Mouse (Mus musculus) kidney, adult 2 months (tissue): ENCODE measurements around the gene Sav1. TPM values are rescaled to one million over a fixed set of nuclear protein-coding genes. Genes with fewer than 3 reads are reported as not detected.

Source experiments
- DNase-seq: peaks from one replicate; pipeline ENCODE4 v3.0.0; 2021
- H3K27ac ChIP-seq: fragments of 200-500 bp; 2 replicates; pipeline ENCODE4 v1.5.1; 2012; ENCODE audit warnings: low read depth, low read length, control low read depth, inconsistent platforms; ENCODE audit not compliant: insufficient read depth
- H3K27me3 ChIP-seq: fragments of 200-500 bp; replicated peaks from 2 replicates; pipeline ENCODE4 v1.6.1; 2012; ENCODE audit warnings: mild to moderate bottlenecking, moderate library complexity, low read length, inconsistent platforms; ENCODE audit not compliant: control insufficient read depth, insufficient read depth
- H3K36me3 ChIP-seq: fragments of 200-500 bp; 2 replicates; pipeline ENCODE4 v1.6.1; 2012; ENCODE audit warnings: mild to moderate bottlenecking, moderate library complexity, low read length, inconsistent platforms; ENCODE audit not compliant: control insufficient read depth, insufficient read depth
- H3K4me1 ChIP-seq: fragments of 200-500 bp; 2 replicates; pipeline ENCODE4 v1.6.1; 2011; ENCODE audit warnings: low read length; ENCODE audit not compliant: control insufficient read depth, insufficient read depth
- H3K4me3 ChIP-seq: fragments of 200-500 bp; 2 replicates; pipeline ENCODE4 v1.5.1; 2011; ENCODE audit warnings: mild to moderate bottlenecking, low read depth, low read length, control low read depth; ENCODE audit not compliant: insufficient read depth
- CTCF ChIP-seq: fragments of 200-500 bp; conservative IDR thresholded peaks from 2 replicates; pipeline ENCODE4 v1.5.1; 2011; ENCODE audit warnings: low read depth, mild to moderate bottlenecking, control low read depth, low read length, moderate library complexity, mixed read lengths; ENCODE audit not compliant: insufficient read depth, insufficient read length
- POLR2A ChIP-seq: fragments of 200-500 bp; IDR thresholded peaks from one replicate; pipeline ENCODE4 v1.6.1; 2011; ENCODE audit warnings: low read depth, low read length, control low read depth
- WGBS: fragments of 180-500 bp; shearing (Covaris S2); methylation state at CpG from one replicate; pipeline ENCODE4 v1.1.7; 2018; 5-methylcytosine and 5-hydroxymethylcytosine counted together
- polyA plus RNA-seq: library from polyadenylated mRNA; depleted of rRNA; stranded (reverse); fragments of >200 nt; gene quantifications from 2 replicates; pipeline ENCODE4 v1.2.3, GENCODE M21; 2012

Sav1 gene
- polyA plus RNA-seq, 1 experiment, result 22.6 TPM

GRCm38 (mm10) chr12:69963141-69963540 lies 23.7 kb downstream of the Sav1 start:
- H3K27ac ChIP-seq, result no peak overlapping the region

DNA sequence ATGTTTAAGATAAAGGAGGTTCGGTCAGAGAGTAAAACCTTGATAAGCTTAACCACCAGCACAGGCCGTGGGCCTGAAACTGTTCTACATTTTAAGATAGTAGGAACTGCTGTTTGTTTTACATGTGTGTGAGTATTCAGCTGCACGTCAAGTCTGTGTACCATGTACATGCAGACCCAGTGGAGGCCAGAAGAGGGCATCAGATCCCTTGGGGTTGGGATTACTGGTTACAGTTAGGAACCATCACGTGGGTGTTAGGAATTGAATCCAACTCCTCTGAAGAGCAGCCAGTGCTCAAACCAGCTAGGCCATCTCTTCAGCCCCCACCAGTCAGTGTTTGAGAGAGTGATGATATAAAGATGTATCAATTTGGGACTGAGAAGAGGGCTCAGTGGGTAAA lies 24.3 kb downstream of the Sav1 start:
- DNase-seq, result peak; percentile 82
- Histone ChIP-seq H3K27me3 (no peaks in the 10 kb centered on the region), H3K4me3 (no peak overlapping the region), H3K36me3 (peaks cover 2% of the 10 kb centered on the region; the same call in 1 of the 2 replicates), H3K27ac (no peak overlapping the region), H3K4me1 (no peaks in the 10 kb centered on the region)
- 53% methylated on average over 4 of the region's 4 CpGs for WGBS
- TF ChIP-seq POLR2A, result no peak
- TF ChIP-seq CTCF, result peak; percentile 90

More at GRCm38 (mm10) chr12:69963141-69963540, 23.7 kb downstream of the Sav1 start:
- no peak for DNase-seq
- H3K4me1 ChIP-seq, result no peaks in the 10 kb centered on the region
- peaks cover 2% of the 10 kb centered on the region; the same call in 1 of the 2 replicates for H3K36me3 ChIP-seq
- no peak for TF ChIP-seq POLR2A
- TF ChIP-seq CTCF, result no peak
- no peak overlapping the region for H3K4me3 ChIP-seq
- H3K27me3 ChIP-seq, result no peaks in the 10 kb centered on the region
- 85% methylated on average over 6 of the region's 6 CpGs for WGBS

DNA sequence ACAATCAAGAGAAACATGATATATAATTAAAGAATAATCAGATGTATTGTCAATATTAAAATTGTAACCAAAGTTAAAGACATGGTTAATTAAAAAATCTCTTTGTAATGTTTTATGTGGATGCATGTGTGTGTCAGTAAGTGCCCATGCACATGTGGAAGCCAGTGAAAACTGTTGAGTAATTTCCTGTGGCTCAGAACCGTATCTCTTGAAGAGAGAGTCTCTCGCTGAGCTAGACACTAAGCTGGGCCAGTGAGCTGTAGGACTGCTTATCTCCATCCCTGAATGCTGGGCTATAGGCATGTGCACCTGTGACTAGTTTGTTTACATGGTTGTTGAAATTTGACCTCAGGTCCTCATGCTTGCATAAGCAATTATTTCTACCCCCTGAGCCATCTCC lies 29.4 kb downstream of the Sav1 start:
- DNase-seq, result no peak
- Histone ChIP-seq H3K27me3 (no peaks in the 10 kb centered on the region), H3K27ac (no peak overlapping the region), H3K4me3 (no peak overlapping the region), H3K36me3 (no peaks in the 10 kb centered on the region), H3K4me1 (no peaks in the 10 kb centered on the region)
- WGBS, result 80% methylated on average over 2 of the region's 2 CpGs
- TF ChIP-seq POLR2A (no peak), CTCF (no peak)

DNA sequence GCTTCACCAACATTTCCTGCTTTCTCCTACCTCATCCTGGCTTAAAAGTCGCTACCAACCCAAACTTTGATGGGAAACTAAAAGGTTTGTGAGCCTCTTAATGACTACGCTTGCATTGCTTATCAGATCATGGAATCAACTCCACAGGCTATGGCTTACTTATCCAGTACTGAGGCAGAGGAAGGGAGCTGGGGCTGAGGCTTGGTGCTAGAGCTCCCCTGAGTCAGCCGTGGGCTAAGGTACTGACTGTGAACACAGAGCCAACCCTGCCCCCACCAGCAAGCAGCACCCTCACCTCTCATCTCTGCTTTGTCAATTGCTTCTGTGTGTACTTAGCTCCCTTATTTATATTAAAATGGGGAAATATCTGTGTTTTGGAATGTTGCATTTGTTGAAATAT lies 39.3 kb downstream of the Sav1 start:
- H3K4me1 ChIP-seq, result no peaks in the 10 kb centered on the region
- no peak for TF ChIP-seq CTCF
- TF ChIP-seq POLR2A, result no peak
- WGBS, result 78% methylated on average over 3 of the region's 3 CpGs
- no peak for DNase-seq
- no peaks in the 10 kb centered on the region for H3K27me3 ChIP-seq
- no peak overlapping the region for H3K4me3 ChIP-seq
- H3K36me3 ChIP-seq, result no peaks in the 10 kb centered on the region
- H3K27ac ChIP-seq, result no peak overlapping the region

DNA sequence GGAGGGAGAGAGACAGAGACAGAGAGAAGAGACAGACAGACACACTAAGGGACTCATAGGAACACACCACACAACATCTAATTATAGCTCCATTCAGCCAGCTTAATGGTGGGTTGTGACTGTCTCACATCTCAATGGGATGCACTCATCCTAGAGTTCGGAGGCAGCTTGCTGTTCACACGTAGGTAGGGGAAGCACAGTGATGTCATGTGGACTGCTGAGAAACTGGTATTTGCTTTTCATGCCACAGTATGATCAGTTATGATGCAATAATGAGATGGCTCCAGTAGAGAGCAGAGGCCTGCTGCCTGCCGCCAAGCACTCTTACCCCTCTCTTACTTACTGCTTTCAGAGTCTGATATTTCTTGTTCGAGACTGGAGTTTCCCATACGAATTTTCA lies 40.9 kb downstream of the Sav1 start:
- DNase-seq, result no peak
- WGBS, result 96% methylated on average over 5 of the region's 5 CpGs

DNA sequence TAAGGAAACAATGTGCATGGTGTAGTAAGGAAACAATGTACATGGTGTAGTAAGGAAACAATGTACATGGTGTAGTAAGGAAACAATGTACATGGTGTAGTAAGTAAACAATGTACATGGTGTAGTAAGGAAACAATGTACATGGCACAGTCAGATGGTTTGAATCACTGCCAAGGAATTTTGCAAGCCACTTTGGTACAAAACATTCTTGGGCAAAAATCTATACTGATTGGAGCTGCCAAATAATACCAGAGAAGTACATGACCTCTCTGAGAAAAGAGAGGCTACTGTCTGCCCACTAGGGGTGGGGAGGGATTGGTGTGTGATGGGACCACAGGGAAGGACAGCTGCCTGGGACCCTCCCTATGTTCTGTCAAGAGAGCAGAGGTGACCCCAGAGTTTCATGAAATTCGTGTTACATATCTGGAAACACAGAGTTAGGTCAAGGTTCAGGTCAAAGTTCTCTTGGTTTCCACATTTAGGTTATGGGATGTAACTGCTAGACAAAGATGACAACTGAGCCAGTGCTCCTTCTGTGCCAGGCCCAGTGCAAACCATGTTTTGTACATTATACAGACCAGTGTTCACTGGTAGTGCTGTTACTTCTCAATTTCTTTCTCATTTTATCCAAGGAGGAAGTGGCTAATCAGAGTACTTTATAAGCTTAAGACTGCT lies 45.0 kb downstream of the Sav1 start:
- Histone ChIP-seq H3K4me1 (no peaks in the 10 kb centered on the region), H3K27me3 (no peaks in the 10 kb centered on the region), H3K27ac (no peak overlapping the region), H3K4me3 (no peak overlapping the region), H3K36me3 (no peaks in the 10 kb centered on the region)
- DNase-seq, result no peak
- TF ChIP-seq POLR2A (no peak), CTCF (no peak)
- WGBS, result 47% methylated on average over 1 of the region's 1 CpGs

More for the DNA sequence above, 40.9 kb downstream of the Sav1 start:
- TF ChIP-seq POLR2A, result no peak
- no peak for TF ChIP-seq CTCF
- H3K27ac ChIP-seq, result no peak overlapping the region
- no peaks in the 10 kb centered on the region for H3K36me3 ChIP-seq
- no peaks in the 10 kb centered on the region for H3K27me3 ChIP-seq
- no peaks in the 10 kb centered on the region for H3K4me1 ChIP-seq
- H3K4me3 ChIP-seq, result no peak overlapping the region

- DNase-seq, result no peak
- no peak overlapping the region for H3K27ac ChIP-seq
- TF ChIP-seq CTCF (no peak), POLR2A (no peak)
- H3K27me3 ChIP-seq, result no peaks in the 10 kb centered on the region
- H3K4me3 ChIP-seq, result no peak overlapping the region
- H3K36me3 ChIP-seq, result no peaks in the 10 kb centered on the region
- H3K4me1 ChIP-seq, result no peaks in the 10 kb centered on the region
- WGBS, result 77% methylated on average over 2 of the region's 2 CpGs
Measured at GRCm38 (mm10) chr12:69939291-69939690, 47.5 kb downstream of the Sav1 start.
